Mouse (Mus musculus) stomach, postnatal 0 days (tissue): ENCODE results near the gene Arntl.

ENCODE experiments used
- CTCF ChIP-seq: IDR thresholded peaks from 2 replicates; pipeline ENCODE4 v1.5.1; 2016; ENCODE audit warnings: antibody characterized with exemption, low read depth, mild to moderate bottlenecking, moderate library complexity
- EP300 ChIP-seq: optimal IDR thresholded peaks from 2 replicates; pipeline ENCODE3; 2016; ENCODE audit warnings: antibody characterized with exemption

GRCm38 (mm10) chr7:113188091-113188490, 19.2 kb upstream of the Arntl start:
- TF ChIP-seq CTCF (no peak), EP300 (no peak)
